Mouse (Mus musculus) heart, adult 2 months (tissue): ENCODE measurements at regions not wholly inside any gene's neighbourhood (a gene's known extent, or its start where the extent isn't known, plus 50 kb on each side); places are given as distances from the start of the nearest gene placed in this dataset.

Experiments used
- CTCF ChIP-seq: fragments of 200-600 bp; IDR thresholded peaks from 2 replicates; pipeline ENCODE4 v1.8.1; 2022; ENCODE audit warnings: antibody characterized with exemption, mild to moderate bottlenecking, moderate library complexity
- EP300 ChIP-seq: fragments of 200-500 bp; IDR thresholded peaks from 2 replicates; pipeline ENCODE4 v1.6.1; 2011; ENCODE audit warnings: low read depth, low read length, control low read depth; ENCODE audit not compliant: insufficient read depth
- POLR2A ChIP-seq: fragments of 200-500 bp; IDR thresholded peaks from 2 replicates; pipeline ENCODE4 v1.6.1; 2011; ENCODE audit warnings: mild to moderate bottlenecking, low read depth, low read length, control low read depth; ENCODE audit not compliant: insufficient read depth

GRCm38 (mm10) chr10:43655680-43656079 is 77.6 kb downstream of the Cd24a start:
- TF ChIP-seq CTCF (no peak), POLR2A (no peak), EP300 (no peak)
